Mouse (Mus musculus): Measurements from ENCODE around the gene Rasl10b.

The Rasl10b gene

DNA sequence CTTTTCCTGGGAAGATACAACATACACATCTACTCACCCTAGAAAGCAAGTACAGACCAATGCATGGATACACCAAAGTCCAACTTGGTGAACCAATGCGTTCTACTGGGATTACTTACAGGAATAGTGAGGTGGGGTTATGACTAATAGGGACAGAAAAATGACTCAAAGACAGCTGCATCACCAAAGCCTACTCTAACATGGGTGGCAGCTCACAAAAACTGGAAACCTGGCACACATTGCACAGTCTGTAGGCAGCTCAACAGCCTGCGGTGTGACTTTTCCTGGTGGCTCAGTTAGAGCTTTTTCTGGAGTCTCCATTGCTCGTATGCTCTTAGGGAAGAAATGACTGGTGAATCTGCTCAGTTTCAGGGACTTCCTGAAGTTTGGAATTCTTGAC lies 59.8 kb downstream of the Rasl10b start:
- no peak for DNase-seq

All from layer of hippocampus, adult 9-11 months (tissue).